Mouse (Mus musculus) lung, embryonic 14.5 days (tissue): ENCODE results near the gene Khk. TPM values are rescaled to one million over a fixed set of nuclear protein-coding genes. Genes with fewer than 3 reads are reported as not detected.

Experiments used
- ATAC-seq: fragments of 200-750 bp; cut with Nextera tagmentation; 2 replicates; pipeline ENCODE4 v1.8.0; 2017; ENCODE audit warnings: mild to moderate bottlenecking, moderate TSS enrichment, moderate library complexity; ENCODE audit not compliant: insufficient read depth
- DNase-seq: peaks from one replicate; pipeline ENCODE4 v3.0.0-alpha.2; 2015
- H3K27ac ChIP-seq: fragments of 300-500 bp; sonication (generic); 2 replicates; pipeline ENCODE4 v1.5.1; 2014; ENCODE audit warnings: low read depth, mild to moderate bottlenecking, moderate library complexity
- H3K27me3 ChIP-seq: fragments of 300-500 bp; sonication (generic); 2 replicates; pipeline ENCODE4 v1.6.1; 2014; ENCODE audit warnings: low read length, control low read depth; ENCODE audit not compliant: insufficient read depth
- H3K36me3 ChIP-seq: fragments of 300-500 bp; sonication (generic); 2 replicates; pipeline ENCODE4 v1.6.1; 2014; ENCODE audit warnings: control low read depth; ENCODE audit not compliant: insufficient read depth
- H3K4me1 ChIP-seq: fragments of 300-500 bp; sonication (generic); 2 replicates; pipeline ENCODE4 v1.6.1; 2014; ENCODE audit warnings: antibody characterized with exemption, control low read depth; ENCODE audit not compliant: insufficient read depth
- H3K4me2 ChIP-seq: fragments of 300-500 bp; sonication (generic); 2 replicates; pipeline ENCODE4 v1.6.1; 2014; ENCODE audit warnings: mild to moderate bottlenecking
- H3K4me3 ChIP-seq: fragments of 300-500 bp; sonication (generic); 2 replicates; pipeline ENCODE4 v1.5.1; 2014; ENCODE audit warnings: low read depth, low read length
- H3K9ac ChIP-seq: fragments of 300-500 bp; sonication (generic); 2 replicates; pipeline ENCODE4 v1.6.1; 2014
- H3K9me3 ChIP-seq: fragments of 300-500 bp; sonication (generic); 2 replicates; pipeline ENCODE4 v1.6.1; 2016; ENCODE audit warnings: low read depth, low read length, control low read depth
- CTCF ChIP-seq: IDR thresholded peaks from 2 replicates; pipeline ENCODE4 v1.5.1; 2016; ENCODE audit warnings: antibody characterized with exemption, low read depth
- WGBS: fragments of 180-500 bp; shearing (Covaris S2); extraction: QIAGEN DNeasy Blood & Tissue Kit; methylation state at CpG from one replicate; pipeline ENCODE4 v1.1.7; 2014; 5-methylcytosine and 5-hydroxymethylcytosine counted together
- polyA plus RNA-seq: library from polyadenylated mRNA; unstranded; fragments of >200 nt; fragmentation: Nextera tagmentation; extraction: Ambion mirVana; gene quantifications from 2 replicates; pipeline ENCODE4 v1.2.1, GENCODE M21; 2014

Khk gene
- polyA plus RNA-seq, 1 experiment from 2014 or later, result 15.0 TPM

DNA sequence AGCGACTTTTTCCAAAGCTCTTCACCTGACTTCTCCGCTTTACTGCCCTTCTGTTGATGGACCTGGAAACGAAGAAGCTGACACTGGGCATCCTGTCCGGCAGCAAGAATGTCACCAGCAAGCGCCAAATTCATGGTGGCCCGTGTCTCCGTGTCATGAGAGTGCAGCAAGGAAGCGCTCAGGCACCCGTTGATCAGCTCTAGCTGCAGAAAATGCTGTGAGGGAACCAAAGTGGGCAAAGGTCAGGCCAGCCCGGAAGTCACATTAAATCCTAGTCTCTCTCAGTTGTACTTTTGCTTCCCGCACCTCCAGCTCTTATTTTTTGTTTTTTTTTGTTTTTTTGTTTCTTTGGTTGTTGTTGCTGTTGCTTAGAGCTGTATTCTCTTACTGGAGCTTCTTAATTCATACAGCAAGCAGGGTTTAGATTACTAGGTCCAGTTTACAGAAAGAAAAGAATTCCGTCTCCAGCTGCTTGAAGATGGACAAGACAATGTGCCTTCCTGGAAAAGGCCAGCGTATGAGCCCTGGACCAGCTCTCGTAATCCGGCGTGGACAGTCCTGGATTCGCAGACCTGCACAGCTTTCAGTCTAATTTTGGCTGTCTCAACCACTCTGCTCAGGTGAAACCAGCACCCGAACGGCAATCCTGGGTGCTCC, 38.1 kb downstream of the Khk start:
- Histone ChIP-seq H3K27ac (peak overlapping the region; percentile 90), H3K4me3 (peak overlapping the region; percentile 90), H3K4me1 (peaks cover 6% of the 10 kb centered on the region), H3K27me3 (no peaks in the 10 kb centered on the region), H3K4me2 (peak overlapping the region; percentile 65), H3K9me3 (no peaks in the 10 kb centered on the region), H3K36me3 (peaks cover 31% of the 10 kb centered on the region), H3K9ac (peak overlapping the region; percentile 86)
- DNase-seq, result peak; percentile 39
- 21% methylated on average over 19 of the region's 19 CpGs for WGBS
- TF ChIP-seq CTCF, result no peak
- ATAC-seq, result no peak; the same call in 1 of the 2 replicates

DNA sequence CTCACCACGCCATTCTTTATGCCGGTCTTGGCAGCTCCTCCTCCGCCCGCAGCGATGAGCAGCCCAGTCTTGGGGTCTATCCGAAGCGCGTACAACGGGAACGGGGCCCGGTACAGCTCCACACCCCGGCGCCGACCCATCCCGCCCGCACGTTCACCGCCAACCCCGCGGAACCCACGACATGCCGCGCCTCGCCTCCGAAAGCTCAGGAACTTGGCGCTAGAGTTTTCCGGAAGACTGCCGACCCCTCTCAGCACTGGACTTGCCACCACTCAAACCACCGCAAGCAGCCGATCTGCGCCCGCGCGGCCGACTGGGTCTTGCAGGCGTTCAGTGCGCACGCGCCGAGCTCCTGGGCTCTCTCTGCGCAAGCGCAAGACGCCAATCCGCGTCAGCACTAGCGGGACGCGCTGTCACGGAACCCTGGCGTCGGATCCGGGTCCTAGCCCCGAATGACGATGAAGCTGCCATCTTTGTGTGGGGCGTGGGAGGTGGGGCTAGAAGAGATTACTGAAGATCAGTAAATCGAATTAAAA, 38.8 kb downstream of the Khk start, which contains the start of gene Preb:
TSS of gene Preb (minus strand) at position 396 of the 536 bp plus-strand sequence.
- under 1% methylated on average over 56 of the region's 56 CpGs for WGBS
- peak; percentile 50 for TF ChIP-seq CTCF
- Histone ChIP-seq H3K4me2 (peak within 1 kb of the TSS; percentile 65), H3K4me3 (peak within 1 kb of the TSS; percentile 90), H3K36me3 (peaks cover 24% of the 10 kb centered on the region), H3K9ac (peak within 1 kb of the TSS; percentile 86), H3K27me3 (no peaks in the 10 kb centered on the region), H3K9me3 (no peaks in the 10 kb centered on the region), H3K4me1 (peaks cover 6% of the 10 kb centered on the region), H3K27ac (peak within 1 kb of the TSS; percentile 90)
- ATAC-seq, result peak; percentile 95
- DNase-seq, result peak; percentile 100

DNA sequence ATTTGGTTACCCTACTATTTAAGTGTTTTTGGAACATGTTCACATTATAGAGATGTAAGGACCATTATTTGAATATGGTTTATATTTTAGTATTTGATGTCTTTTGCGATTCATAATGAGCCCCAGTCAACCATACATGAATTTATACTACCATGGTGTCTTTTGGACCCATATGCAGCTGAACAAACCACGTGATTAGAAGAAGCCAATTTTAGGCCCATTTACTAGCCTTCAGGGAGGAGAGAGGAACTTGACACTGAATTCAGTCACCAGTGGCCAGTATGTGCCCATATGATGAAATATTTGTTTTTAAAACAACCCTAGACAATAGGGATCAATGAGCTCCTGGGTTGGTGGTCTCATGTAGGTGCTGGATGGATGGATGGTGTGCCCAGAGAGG, 39.6 kb downstream of the Khk start:
- Histone ChIP-seq H3K4me3 (no peak overlapping the region), H3K9me3 (no peaks in the 10 kb centered on the region), H3K4me1 (peaks cover 6% of the 10 kb centered on the region), H3K27me3 (no peaks in the 10 kb centered on the region), H3K36me3 (peaks cover 16% of the 10 kb centered on the region), H3K9ac (no peak overlapping the region), H3K27ac (no peak overlapping the region; the same call in 1 of the 2 replicates), H3K4me2 (peak overlapping the region; percentile 65)
- 84% methylated on average over 2 of the region's 2 CpGs for WGBS
- ATAC-seq (no peak), DNase-seq (no peak)
- TF ChIP-seq CTCF, result no peak

DNA sequence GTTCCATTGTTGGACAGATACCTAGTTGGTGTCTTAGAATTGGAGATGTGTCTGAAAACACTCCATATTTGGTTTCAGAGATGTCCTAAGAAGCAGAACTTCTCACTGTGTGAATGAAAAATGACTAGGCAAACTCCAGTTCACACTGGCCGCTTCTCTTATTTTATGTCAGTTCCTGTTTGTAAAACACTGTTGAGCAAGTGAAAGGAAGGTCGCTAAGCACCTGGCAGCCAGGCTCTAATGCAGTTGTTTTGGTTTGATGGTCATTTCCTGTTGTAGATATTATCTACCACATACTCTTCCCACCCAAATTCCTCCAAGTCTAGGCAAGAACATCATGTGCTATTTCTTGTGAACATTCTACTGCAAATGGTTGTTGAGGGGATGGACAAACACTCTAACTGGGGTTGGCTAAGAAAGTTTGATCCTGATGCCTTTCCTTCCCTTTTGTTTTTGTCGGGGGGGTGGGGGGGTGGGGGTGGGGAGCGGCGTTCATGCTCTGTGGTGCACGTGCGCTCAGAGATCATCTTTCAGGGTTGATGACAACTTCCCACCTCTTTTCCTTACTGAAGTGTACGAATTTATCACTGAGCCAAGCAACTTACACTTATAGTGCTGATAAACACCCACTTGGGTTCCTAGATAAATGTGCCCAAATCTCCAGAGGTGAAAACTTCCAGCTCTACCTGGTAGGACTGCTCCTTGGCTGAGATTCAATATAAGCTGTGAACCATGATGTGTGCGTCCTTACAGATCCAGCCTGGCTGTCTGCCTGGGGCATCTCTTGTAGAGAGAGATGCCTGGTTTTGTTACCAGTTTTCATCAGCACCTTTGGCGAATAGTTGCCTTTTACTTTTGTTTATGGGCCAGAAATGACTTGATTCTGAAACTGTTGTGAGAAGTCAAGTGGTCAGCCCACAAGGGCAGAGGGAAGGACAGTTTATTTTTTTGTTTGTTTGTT, 40.6 kb downstream of the Khk start:
- TF ChIP-seq CTCF, result no peak
- H3K27ac ChIP-seq, result no peak overlapping the region

DNA sequence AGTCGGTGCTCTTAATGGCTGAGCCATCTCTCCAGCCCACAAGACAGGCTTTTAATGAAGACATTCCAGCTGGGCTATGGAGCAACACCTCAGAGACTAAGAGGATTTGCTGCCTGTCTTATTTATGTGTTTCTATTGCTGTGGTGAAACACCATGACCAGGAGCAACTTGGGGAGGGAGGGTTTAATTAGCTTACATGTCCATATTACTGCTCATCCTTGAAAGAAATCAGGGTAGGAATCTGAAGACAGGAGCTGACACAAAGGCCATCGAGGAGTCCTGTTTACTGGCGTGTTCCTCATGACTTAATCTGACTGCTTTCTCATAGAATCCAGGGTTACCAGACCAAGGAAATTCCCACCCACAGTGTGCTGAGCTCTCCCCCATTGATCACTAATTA, 42.7 kb downstream of the Khk start:
- Histone ChIP-seq H3K9me3 (no peaks in the 10 kb centered on the region), H3K4me1 (peaks cover 4% of the 10 kb centered on the region), H3K9ac (no peak overlapping the region), H3K4me3 (no peak overlapping the region), H3K27ac (no peak overlapping the region), H3K27me3 (no peaks in the 10 kb centered on the region; the same call in 1 of the 2 replicates), H3K4me2 (no peak overlapping the region), H3K36me3 (no peaks in the 10 kb centered on the region; the same call in 1 of the 2 replicates)
- DNase-seq (no peak), ATAC-seq (no peak)
- TF ChIP-seq CTCF, result no peak
- WGBS, result 74% methylated on average over 3 of the region's 3 CpGs

More for the DNA sequence above, 40.6 kb downstream of the Khk start:
- H3K27me3 ChIP-seq, result no peaks in the 10 kb centered on the region
- ATAC-seq, result no peak
- H3K9me3 ChIP-seq, result no peaks in the 10 kb centered on the region
- no peak overlapping the region for H3K9ac ChIP-seq
- WGBS, result 56% methylated on average over 10 of the region's 10 CpGs
- no peak overlapping the region for H3K4me2 ChIP-seq
- peaks cover 12% of the 10 kb centered on the region for H3K36me3 ChIP-seq
- DNase-seq, result peak; percentile 32
- H3K4me1 ChIP-seq, result peaks cover 6% of the 10 kb centered on the region
- H3K4me3 ChIP-seq, result no peak overlapping the region

DNA sequence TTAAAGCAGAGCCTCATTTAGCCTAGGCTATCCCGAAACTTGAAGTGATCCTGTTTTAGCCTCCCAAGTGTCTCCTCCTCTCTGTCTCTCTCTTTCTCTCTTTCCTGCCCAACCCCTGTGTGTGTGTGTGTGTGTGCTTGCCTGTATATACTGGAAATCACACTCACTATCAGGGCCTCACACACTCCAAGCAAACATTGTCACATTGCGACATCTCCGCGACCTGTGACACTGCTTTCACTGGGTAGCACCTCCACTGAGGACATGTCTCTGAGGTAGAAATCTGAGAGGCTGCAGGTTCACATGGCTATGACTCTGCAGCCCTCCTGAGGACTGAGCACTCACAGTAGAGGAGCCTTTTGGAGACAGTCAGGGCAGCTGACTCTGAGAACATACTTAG, 45.0 kb downstream of the Khk start:
- Histone ChIP-seq H3K9me3 (no peaks in the 10 kb centered on the region), H3K27me3 (no peaks in the 10 kb centered on the region; the same call in 1 of the 2 replicates), H3K36me3 (no peaks in the 10 kb centered on the region), H3K4me1 (no peaks in the 10 kb centered on the region), H3K4me3 (no peak overlapping the region), H3K27ac (no peak overlapping the region), H3K4me2 (no peak overlapping the region), H3K9ac (no peak overlapping the region)
- no peak for ATAC-seq
- 83% methylated on average over 4 of the region's 4 CpGs for WGBS
- TF ChIP-seq CTCF, result no peak
- no peak for DNase-seq
